Mouse (Mus musculus) ES-E14 (cell line): ENCODE results near the gene Arhgef19. TPM values are rescaled to one million over a fixed set of nuclear protein-coding genes. Genes with fewer than 3 reads are reported as not detected.

ENCODE experiments used
- DNase-seq: peaks from one replicate; pipeline ENCODE4 v3.0.0-alpha.2; 2013; ENCODE audit warnings: low read depth, low spot score
- H3K27ac ChIP-seq: 2 replicates; pipeline ENCODE4 v1.5.1; 2012; ENCODE audit warnings: low read depth, mild to moderate bottlenecking, low read length, moderate library complexity, mixed read lengths; ENCODE audit not compliant: poor library complexity, insufficient read depth, severe bottlenecking
- H3K36me3 ChIP-seq: 2 replicates; pipeline ENCODE4 v1.6.1; 2012; ENCODE audit warnings: mild to moderate bottlenecking, low read length, moderate library complexity, mixed read lengths; ENCODE audit not compliant: control insufficient read depth, poor library complexity, insufficient read depth, severe bottlenecking
- H3K4me1 ChIP-seq, 2 experiments: fragments of 150-350 bp in 1 of 2; sonication (generic) in 1 of 2; 2 replicates each; pipeline ENCODE4 v1.6.1; 2012; ENCODE audit warnings: low read length in 2 of 2, mild to moderate bottlenecking in 1 of 2, mixed read lengths in 1 of 2; ENCODE audit not compliant: control insufficient read depth in 2 of 2, insufficient read depth in 2 of 2, poor library complexity in 1 of 2
- H3K4me3 ChIP-seq, 2 experiments: fragments of 150-350 bp in 1 of 2; sonication (generic) in 1 of 2; 2 replicates each; pipeline ENCODE4 v1.5.1; 2012; ENCODE audit warnings: low read length in 2 of 2, low read depth in 1 of 2, mild to moderate bottlenecking in 1 of 2, mixed read lengths in 1 of 2; ENCODE audit not compliant: insufficient read depth in 1 of 2, poor library complexity in 1 of 2, severe bottlenecking in 1 of 2
- H3K9ac ChIP-seq: 2 replicates; pipeline ENCODE4 v1.6.1; 2012; ENCODE audit warnings: low read depth, mild to moderate bottlenecking, low read length, mixed read lengths; ENCODE audit not compliant: poor library complexity, insufficient read depth, severe bottlenecking
- H3K9me3 ChIP-seq: fragments of 150-350 bp; sonication (generic); 2 replicates; pipeline ENCODE4 v1.6.1; 2012; ENCODE audit warnings: low read depth, mild to moderate bottlenecking, low read length; ENCODE audit not compliant: control insufficient read depth, insufficient read depth
- CHD2 ChIP-seq: IDR thresholded peaks from 2 replicates; pipeline ENCODE4 v1.6.1; 2014; ENCODE audit warnings: mild to moderate bottlenecking, low read depth, low read length, inconsistent platforms
- HCFC1 ChIP-seq: IDR thresholded peaks from 2 replicates; pipeline ENCODE4 v1.6.1; 2012; ENCODE audit warnings: low read length, inconsistent platforms, borderline replicate concordance; ENCODE audit not compliant: insufficient read depth
- MAFK ChIP-seq: IDR thresholded peaks from 2 replicates; pipeline ENCODE4 v1.6.1; 2014; ENCODE audit warnings: mild to moderate bottlenecking, low read depth, low read length, inconsistent platforms; ENCODE audit not compliant: insufficient read depth
- ZC3H11A ChIP-seq: IDR thresholded peaks from 2 replicates; pipeline ENCODE4 v1.6.1; 2012; ENCODE audit warnings: low read depth, mild to moderate bottlenecking, inconsistent platforms, low read length, borderline replicate concordance
- ZNF384 ChIP-seq: IDR thresholded peaks from 2 replicates; pipeline ENCODE4 v1.6.1; 2012; ENCODE audit warnings: low read depth, low read length, inconsistent platforms
- in situ Hi-C, 2 experiments: fragments of 600-800 bp; cut with MboI; formaldehyde crosslinking; loops; one replicate each; pipeline ENCODE4 v1.15.1; 2025; ENCODE audit warnings: low sequenced_read_pairs in 2 of 2, inconsistent platforms in 1 of 2; ENCODE audit not compliant: unreplicated experiment in 2 of 2
- total RNA-seq: library from RNA; depleted of rRNA; stranded (reverse); fragments of 300-350 nt; gene quantifications from 2 replicates; pipeline ENCODE4 v1.2.3, GENCODE M21; 2012

Gene Arhgef19
- total RNA-seq, 1 experiment = 1.7 TPM

DNA sequence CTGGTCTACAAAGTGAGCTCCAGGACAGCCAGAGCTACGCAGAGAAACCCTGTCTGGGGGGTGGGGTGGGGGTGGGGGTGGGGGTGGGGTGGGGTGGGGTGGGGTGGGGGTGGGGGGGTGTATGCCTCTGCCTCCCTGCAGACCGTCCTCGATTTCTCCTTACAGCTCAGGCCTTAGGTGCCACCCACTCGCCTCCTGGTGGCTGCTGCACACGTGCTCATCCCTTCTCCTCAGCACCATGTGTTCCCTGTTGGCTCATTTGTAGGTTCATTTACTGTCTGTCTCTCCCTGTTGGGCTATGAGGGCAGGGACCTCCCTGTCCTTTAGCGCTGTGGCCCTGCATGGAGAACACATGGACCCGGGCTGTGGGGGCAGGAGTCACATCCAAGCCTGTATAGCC, 31.9 kb downstream of the Arhgef19 start:
- Histone ChIP-seq H3K9ac (peak overlapping the region; percentile 49; the same call in 1 of the 2 replicates), H3K9me3 (no peaks in the 10 kb centered on the region), H3K36me3 (no peaks in the 10 kb centered on the region), H3K27ac (0 out of 2 replicates have a peak overlapping the region, but pooled peaks have one; percentile 24), H3K4me3 (no peak overlapping the region), H3K4me1 (peaks cover 7 to 38% of the 10 kb centered on the region in 2 experiments)
- no peak for DNase-seq
- TF ChIP-seq HCFC1 (no peak), ZC3H11A (no peak), CHD2 (no peak), ZNF384 (no peak), MAFK (no peak)
- in situ Hi-C loops = no loop called here

DNA sequence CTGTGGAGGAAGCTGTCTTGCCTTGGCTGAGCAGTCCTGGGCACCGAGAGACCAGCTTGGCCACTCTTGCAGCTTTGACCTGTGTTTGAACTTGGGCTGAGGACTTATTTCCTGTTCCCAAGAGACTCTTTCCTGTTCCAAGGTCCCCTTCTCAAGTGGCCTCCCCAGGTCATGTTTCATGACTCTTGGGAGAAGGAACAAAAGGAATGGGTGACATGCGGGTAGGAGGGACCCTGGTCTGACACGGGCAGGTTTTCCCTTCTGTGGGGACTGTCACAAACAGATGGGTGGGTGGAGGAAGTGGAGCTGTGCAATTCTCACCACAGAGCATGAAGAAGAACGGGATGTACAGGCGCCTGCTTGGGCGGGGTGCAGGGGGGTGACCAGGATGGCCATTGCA, 32.4 kb downstream of the Arhgef19 start:
- in situ Hi-C loops = no loop called here
- Histone ChIP-seq H3K9ac (peak overlapping the region; percentile 49; the same call in 1 of the 2 replicates), H3K27ac (0 out of 2 replicates have a peak overlapping the region, but pooled peaks have one; percentile 24), H3K9me3 (no peaks in the 10 kb centered on the region), H3K4me3 (no peak overlapping the region), H3K4me1 (peaks cover 7 to 39% of the 10 kb centered on the region in 2 experiments), H3K36me3 (no peaks in the 10 kb centered on the region)
- TF ChIP-seq ZC3H11A (no peak), HCFC1 (no peak), MAFK (no peak), ZNF384 (no peak), CHD2 (no peak)
- no peak for DNase-seq

DNA sequence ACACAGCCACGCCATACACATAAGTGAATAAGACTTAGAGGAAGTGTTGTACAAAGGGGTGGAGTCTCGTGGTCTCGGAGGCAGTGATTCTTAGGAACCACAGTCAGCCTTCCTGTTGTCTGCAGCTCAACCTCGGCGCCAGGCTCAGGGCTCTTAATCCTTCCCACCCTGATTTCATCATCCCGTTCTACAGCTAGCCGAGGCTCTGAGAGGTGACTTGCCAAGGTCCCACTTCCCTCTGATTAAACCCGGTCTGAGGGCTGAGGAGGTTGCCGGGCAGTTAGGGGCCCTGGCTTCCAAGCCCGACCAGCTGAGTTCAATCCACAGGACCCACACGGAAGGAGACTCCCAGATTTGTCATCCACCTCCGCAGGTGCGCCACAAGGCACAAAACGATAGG, 33.6 kb downstream of the Arhgef19 start:
- H3K4me1 ChIP-seq = peaks cover 7 to 47% of the 10 kb centered on the region in 2 experiments
- H3K9me3 ChIP-seq = no peaks in the 10 kb centered on the region
- peak overlapping the region; percentile 42; the same call in 1 of the 2 replicates for H3K9ac ChIP-seq
- in situ Hi-C loops = no loop called here
- peak overlapping the region; percentile 27 to 30 for H3K4me3 ChIP-seq
- H3K27ac ChIP-seq = no peak overlapping the region
- no peaks in the 10 kb centered on the region for H3K36me3 ChIP-seq
- no peak for TF ChIP-seq ZC3H11A
- DNase-seq = no peak

DNA sequence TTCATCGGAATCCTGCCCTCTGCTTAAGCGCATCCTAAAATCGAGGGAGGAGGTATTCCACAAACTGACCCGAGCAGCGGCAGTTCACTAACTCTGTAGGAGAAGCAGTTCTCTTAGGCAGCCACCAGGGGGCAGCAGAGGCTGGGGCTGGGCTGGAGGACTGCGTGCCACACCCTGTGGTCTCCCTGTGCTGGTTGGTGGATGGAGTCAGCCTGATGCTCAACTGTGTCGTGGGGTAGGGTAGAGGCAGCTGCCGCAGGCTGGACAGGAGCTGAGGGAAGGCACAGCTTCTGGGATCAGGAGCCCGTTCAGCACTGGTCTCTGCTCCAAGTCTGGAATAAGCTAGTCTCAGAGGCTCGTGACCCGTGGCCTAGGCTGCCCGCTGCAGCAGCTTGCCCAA, 34.0 kb downstream of the Arhgef19 start:
- DNase-seq = peak; percentile 91
- TF ChIP-seq MAFK = no peak
- TF ChIP-seq ZC3H11A = peak; percentile 92; the same call in 1 of the 2 replicates

More for the DNA sequence above, 34.0 kb downstream of the Arhgef19 start:
- H3K36me3 ChIP-seq = no peaks in the 10 kb centered on the region
- in situ Hi-C loops = no loop called here
- H3K27ac ChIP-seq = no peak overlapping the region
- peak overlapping the region; percentile 27 to 30; a peak in 3 of 4 replicates for H3K4me3 ChIP-seq
- no peaks in the 10 kb centered on the region for H3K9me3 ChIP-seq
- peaks cover 7 to 51% of the 10 kb centered on the region in 2 experiments for H3K4me1 ChIP-seq
- H3K9ac ChIP-seq = peak overlapping the region; percentile 42; the same call in 1 of the 2 replicates
